Mouse (Mus musculus) left cerebral cortex, postnatal 14 days (tissue): ENCODE results near the gene 1700016D06Rik. TPM values are rescaled to one million over a fixed set of nuclear protein-coding genes. Genes with fewer than 3 reads are reported as not detected.

Experiments
- DNase-seq, 2 experiments: peaks; one replicate each; pipeline ENCODE4 v3.0.0; 2021 to 2022; ENCODE audit warnings: low spot score in 2 of 2, mixed read lengths in 1 of 2
- intact Hi-C: fragments of 180-260 bp; cut with DNase I; formaldehyde crosslinking; loops from one replicate; pipeline ENCODE4 v1.15.1; 2025
- long read RNA-seq, 2 experiments: library from polyadenylated mRNA; stranded (forward); transcript quantifications; one replicate each; pipeline ENCODE4 v2.0.0; 2021
- total RNA-seq, 2 experiments: library from RNA; stranded (reverse); gene quantifications; 2 replicates each; pipeline ENCODE4 v1.2.3; 2021

1700016D06Rik gene
- total RNA-seq, result not detected
- long read RNA-seq, experiment 1, result 0 reads
- long read RNA-seq, experiment 2, result 0 reads

GRCm38 (mm10) chr8:11701033-11701362 is at the start of gene 1700016D06Rik:
1700016D06Rik (minus strand) TSS chr8:11701063.
- intact Hi-C loops, result loop anchor here (5.0 to 10.0 kb wide), 3 partner anchors 144 to 449 kb away; partner anchors contain the start of gene Ing1
- no peak for DNase-seq

- DNase-seq, result no peak
- intact Hi-C loops, result no loop called here
Observed at GRCm38 (mm10) chr8:11749472-11749871, 48.6 kb upstream of the 1700016D06Rik start.

GRCm38 (mm10) chr8:11746850-11747600 is 46.2 kb upstream of the 1700016D06Rik start:
- no peak for DNase-seq
- intact Hi-C loops, result no loop called here

- no peak for DNase-seq
- intact Hi-C loops, result no loop called here
Observed at GRCm38 (mm10) chr8:11743580-11743979, 42.7 kb upstream of the 1700016D06Rik start.

- DNase-seq, result no peak
- intact Hi-C loops, result no loop called here
Observed at GRCm38 (mm10) chr8:11740857-11741256, 40.0 kb upstream of the 1700016D06Rik start.

- DNase-seq, result no peak
- intact Hi-C loops, result no loop called here
Observed at GRCm38 (mm10) chr8:11739082-11739481, 38.2 kb upstream of the 1700016D06Rik start.

GRCm38 (mm10) chr8:11737096-11737495 is 36.2 kb upstream of the 1700016D06Rik start:
- DNase-seq, result no peak
- intact Hi-C loops, result no loop called here

GRCm38 (mm10) chr8:11735672-11736235 is 34.9 kb upstream of the 1700016D06Rik start:
- intact Hi-C loops, result no loop called here
- DNase-seq, result no peak

GRCm38 (mm10) chr8:11730271-11730940 is 29.5 kb upstream of the 1700016D06Rik start:
- intact Hi-C loops, result no loop called here
- no peak for DNase-seq

- peak in 1 of 2 experiments; percentile 46 for DNase-seq
- intact Hi-C loops, result loop anchor here (1.0 kb wide), 1 partner anchor 30 kb away; no protein-coding TSS in a partner anchor
Observed at GRCm38 (mm10) chr8:11728482-11729295, 27.8 kb upstream of the 1700016D06Rik start.

- intact Hi-C loops, result loop anchor here (1.0 kb wide), 1 partner anchor 30 kb away; no protein-coding TSS in a partner anchor
- peak; percentile 83 to 88 for DNase-seq
Observed at GRCm38 (mm10) chr8:11727651-11728481, 27.0 kb upstream of the 1700016D06Rik start, which contains the start of gene Arhgef7. Arhgef7 (plus strand) TSS chr8:11727721.

GRCm38 (mm10) chr8:11727273-11727650 is 26.4 kb upstream of the 1700016D06Rik start:
- intact Hi-C loops, result no loop called here
- DNase-seq, result peak in 1 of 2 experiments; percentile 22

GRCm38 (mm10) chr8:11717194-11717593 is 16.3 kb upstream of the 1700016D06Rik start:
- intact Hi-C loops, result no loop called here
- no peak for DNase-seq

- intact Hi-C loops, result no loop called here
- DNase-seq, result no peak
Observed at GRCm38 (mm10) chr8:11712244-11712643, 11.4 kb upstream of the 1700016D06Rik start.

- intact Hi-C loops, result no loop called here
- DNase-seq, result no peak
Observed at GRCm38 (mm10) chr8:11710415-11710814, 9.6 kb upstream of the 1700016D06Rik start.

GRCm38 (mm10) chr8:11709542-11709941 is 8.7 kb upstream of the 1700016D06Rik start:
- DNase-seq, result no peak
- intact Hi-C loops, result loop anchor here (10.0 kb wide), 1 partner anchor 275 kb away; no protein-coding TSS in a partner anchor

- no peak for DNase-seq
- intact Hi-C loops, result loop anchor here (10.0 kb wide), 1 partner anchor 274 kb away; no protein-coding TSS in a partner anchor
Observed at GRCm38 (mm10) chr8:11708815-11709214, 8.0 kb upstream of the 1700016D06Rik start.

GRCm38 (mm10) chr8:11707701-11708100 is 6.8 kb upstream of the 1700016D06Rik start:
- intact Hi-C loops, result loop anchor here (10.0 kb wide), 1 partner anchor 273 kb away; no protein-coding TSS in a partner anchor

More at GRCm38 (mm10) chr8:11707701-11708100, 6.8 kb upstream of the 1700016D06Rik start:
- DNase-seq, result no peak
